Mouse (Mus musculus) cerebellum, adult 9-11 months (tissue): Measurements from ENCODE around the gene Rab11a.
"Not testable (repeated sequence)": the region's sequence is repeated elsewhere in the genome, so short reads cannot be mapped to it uniquely, and the experiment has no call there.

Source experiments
- DNase-seq: peaks from one replicate; pipeline ENCODE4 v3.0.0; 2022

Gene Rab11a

DNA sequence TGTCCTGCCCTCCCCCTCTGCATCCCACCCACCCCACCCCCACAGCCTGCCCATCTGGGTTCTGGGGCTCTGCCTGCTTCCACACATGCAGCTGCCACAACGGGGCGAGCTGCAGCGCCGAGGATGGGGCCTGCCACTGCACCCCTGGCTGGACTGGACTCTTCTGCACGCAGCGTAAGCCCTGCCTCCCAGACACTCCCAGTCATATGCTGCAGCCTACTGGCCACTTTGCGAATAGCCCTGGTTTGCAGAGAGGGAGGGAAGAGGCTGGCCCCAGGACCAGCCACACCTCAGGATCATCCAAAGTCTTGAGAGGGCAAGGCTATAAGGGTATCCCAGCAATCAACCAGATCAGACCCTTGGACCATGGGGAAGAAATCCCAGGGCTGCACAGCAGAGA is 46.4 kb downstream of the Rab11a start:
- peak; percentile 69 for DNase-seq

DNA sequence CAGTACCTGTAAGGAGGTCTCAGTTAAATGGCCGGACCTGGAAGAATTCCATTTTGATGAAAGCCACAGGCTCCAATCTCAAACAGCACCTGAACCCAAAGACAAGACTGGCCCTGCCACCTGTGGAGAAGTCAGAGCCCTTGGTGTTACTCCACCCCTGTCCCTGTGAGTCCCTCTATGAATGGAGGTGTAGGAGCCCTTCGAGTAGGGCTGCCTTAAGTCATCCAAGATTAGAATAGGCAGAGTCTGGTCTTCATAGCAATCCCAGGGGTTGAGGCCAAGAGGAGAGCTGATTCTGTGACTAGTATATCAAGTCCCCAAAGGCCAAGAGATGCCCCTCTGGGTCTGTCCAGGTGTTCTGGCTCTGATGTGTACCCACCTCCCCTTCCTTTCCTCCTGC is 46.8 kb downstream of the Rab11a start:
- DNase-seq: no peak

DNA sequence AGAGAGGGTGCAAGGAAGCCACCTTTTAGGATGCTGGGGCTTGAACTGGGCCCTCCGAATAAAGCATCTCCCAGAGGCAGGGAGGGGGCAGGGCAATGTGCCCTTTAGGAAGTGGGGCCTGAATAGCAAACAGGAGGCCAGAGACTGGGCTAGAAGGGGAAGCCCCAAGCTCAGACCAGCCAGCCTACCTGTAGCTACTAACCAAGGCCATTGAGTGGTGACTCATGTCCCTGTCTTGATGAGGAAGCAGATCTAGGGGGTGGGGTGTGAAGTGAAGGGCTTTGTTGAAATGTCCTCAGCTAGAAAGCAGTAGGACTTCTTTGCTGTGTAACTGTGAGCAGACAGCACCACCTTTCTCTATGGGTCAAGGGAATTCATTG is 49.6 kb downstream of the Rab11a start:
- no peak for DNase-seq

DNA sequence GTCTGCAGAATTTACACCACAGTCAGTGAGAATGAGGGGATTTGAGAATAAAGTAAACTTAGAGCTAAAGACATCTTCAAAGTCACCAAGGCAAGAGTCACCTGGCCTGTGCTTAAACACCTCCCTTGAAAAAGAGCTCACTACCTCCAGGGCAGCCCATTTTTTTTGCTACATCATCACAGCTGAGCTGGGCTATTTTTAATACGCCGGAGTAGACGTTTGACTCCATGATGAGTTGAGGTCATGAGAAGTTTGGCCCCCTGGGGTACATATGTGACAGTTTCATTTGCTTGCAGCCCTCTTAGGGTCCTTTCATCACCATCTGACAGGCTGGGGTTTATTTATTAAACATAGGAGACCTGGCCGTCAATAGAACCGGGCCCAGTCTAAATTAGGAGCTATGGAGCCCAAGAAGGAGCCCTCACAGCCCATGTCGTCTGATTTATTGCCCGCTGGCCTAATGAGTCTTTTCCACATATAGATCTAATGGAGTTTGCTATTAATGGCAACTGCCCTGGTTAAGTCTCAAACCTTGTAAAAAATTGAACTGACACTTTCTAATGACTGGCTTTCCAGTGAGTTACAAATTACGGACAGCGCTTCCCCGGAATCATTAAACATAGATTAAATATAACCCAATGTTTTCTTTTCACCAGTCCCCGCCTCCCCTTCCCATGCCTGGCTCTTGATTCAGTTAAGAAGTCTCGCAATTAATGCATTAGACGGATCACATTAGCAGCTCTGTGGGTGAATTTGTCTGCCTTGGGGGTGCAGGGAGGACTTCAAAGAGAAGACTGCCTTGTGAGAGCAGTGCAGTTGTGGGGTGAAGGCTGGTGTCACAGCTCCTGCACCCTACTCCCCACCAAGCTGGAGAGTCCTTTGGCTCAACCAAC is 50.2 kb downstream of the Rab11a start:
- no peak for DNase-seq

DNA sequence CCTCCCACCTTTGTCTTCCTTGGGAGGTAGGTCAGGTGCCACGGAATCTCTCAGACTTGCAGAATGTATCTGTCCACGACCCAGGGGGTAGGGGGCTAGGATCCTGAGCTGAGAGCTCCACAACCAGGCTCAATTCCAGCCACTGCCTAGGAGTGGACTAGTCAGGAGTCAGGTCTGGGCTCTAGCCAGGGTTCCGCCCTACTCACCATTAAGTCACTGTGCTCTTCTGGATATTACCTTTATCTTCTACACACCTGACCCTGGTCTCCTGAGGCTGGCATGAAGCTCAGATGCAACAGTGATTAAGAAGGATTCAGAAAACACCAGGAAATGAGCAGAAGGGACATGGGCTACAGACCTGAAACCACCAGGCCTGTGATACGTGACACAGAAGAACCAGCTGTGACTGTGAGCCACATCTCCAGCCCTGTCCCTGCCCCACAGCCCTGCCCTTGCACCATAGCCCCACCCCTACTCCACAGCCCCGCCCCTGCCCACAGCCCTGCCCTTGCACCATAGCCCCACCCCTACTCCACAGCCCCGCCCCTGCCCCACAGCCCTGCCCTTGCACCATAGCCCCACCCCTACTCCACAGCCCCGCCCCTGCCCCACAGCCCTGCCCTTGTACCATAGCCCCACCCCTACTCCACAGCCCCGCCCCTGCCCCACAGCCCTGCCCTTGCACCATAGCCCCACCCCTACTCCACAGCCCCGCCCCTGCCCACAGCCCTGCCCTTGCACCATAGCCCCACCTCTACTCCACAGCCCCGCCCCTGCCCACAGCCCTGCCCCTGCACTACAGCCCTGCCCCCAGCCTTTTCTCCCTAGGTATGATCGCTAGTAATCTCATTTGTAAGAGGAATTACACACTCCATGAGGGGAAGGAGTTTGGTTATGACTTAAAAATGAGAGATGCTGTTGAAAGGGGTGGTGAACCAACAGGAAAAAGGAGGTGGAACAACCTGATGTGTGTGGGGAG is 65.9 kb downstream of the Rab11a start:
- DNase-seq: not testable (repeated sequence)

DNA sequence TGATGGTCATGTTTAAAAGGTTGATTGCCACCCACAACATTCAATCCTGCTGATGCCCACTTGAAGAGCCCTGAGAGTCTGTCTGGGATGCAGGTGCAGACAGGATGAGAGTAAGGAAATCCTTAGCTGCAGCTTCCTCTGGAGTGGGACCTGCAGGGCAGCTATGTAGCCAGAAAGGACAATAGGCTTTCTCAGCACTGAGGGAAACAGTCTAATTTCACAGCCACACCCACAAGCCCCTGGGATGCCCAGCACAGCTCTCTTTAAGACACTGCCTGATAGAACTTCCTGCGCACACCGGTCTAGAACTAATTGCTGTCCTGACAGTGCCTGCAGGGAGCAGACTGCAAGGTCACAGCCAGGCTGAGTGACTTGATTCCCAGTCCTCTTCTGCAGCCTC is 69.6 kb downstream of the Rab11a start:
- DNase-seq: no peak

DNA sequence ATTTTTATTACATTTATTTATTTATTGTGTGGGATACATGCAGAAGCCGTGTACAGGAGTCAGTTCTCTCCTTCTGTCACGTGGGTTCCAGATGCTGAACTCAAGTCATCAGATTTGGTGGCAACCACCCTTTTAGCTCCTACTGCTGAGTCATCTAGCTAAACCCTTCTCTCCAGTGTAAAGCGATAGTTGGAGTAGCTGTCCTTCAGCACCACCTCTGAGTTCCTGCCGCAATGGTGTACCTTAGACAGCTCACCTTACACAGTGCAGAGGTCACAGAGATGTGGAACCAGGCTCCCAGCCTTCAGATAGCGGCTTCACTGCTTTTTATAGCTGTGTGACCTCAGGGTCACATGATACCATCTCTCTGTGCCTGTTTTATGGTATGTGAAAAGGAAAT is 70.0 kb downstream of the Rab11a start:
- DNase-seq: no peak

DNA sequence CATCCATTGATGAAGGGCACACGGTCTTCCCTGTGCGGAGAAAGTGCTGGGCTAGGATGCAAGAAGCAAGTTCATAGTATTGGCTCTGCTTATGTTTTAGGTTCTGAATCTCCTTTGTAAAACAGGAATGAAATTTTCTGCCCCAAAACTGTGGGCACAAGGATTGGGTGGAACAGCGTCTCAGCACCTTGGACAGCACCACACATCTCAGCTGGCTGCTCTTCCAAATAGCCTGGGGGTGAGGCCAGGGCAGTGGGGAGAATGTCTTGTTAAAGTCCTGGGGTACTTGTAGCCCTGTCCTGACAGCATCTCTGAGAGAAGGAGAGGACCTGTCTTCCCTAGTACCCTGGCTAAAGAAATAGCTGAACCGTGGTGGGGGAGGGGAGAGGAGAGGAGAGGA is 71.0 kb downstream of the Rab11a start:
- DNase-seq: no peak
